Mouse (Mus musculus): ENCODE measurements around the gene Lalba. TPM values are rescaled to one million over a fixed set of nuclear protein-coding genes. Genes with fewer than 3 reads are reported as not detected.

The Lalba gene
- polyA plus RNA-seq, 1 experiment from 2014 or later, result 0.28 TPM

DNA sequence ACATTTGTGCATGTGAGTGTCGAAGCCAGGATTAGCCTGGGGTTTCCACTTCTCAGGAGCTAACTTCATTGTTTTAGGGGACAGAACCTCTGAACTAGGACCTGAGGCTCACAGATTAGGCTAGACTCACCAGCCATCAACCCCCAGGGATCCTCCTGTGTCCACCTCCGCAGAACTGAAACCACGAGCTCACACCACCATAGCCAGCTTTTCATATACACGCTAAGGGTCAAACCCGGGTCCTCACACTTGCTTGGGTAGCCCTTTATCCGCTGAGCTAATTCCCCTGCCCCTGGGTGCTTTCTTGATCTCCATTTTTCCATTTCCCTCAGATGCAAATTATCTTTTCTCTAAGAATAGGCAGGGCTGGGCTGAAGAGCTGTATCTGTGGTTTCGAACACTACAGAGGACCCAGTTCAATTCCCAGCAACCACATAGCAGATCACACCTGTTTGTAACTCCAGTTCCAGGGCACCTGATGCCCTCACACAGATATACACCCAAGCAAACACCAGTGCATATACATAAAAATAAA lies 2.9 kb downstream of the Lalba start:
- Histone ChIP-seq H3K4me3 (ENCODE audit: low read length) (no peak overlapping the region), H3K9ac (ENCODE audit: low read depth, low read length) (no peak overlapping the region), H3K4me2 (replicated peaks; ENCODE audit: low read depth, low read length) (no peak overlapping the region), H3K27ac (ENCODE audit: low read depth, low read length) (no peak overlapping the region), H3K4me1 (ENCODE audit: control insufficient read depth, insufficient read depth, low read length) (no peaks in the 10 kb centered on the region), H3K27me3 (ENCODE audit: control insufficient read depth, insufficient read depth, low read length) (no peaks in the 10 kb centered on the region), H3K9me3 (ENCODE audit: control insufficient read depth, low read length) (no peaks in the 10 kb centered on the region), H3K36me3 (ENCODE audit: control insufficient read depth, insufficient read depth, low read length) (no peaks in the 10 kb centered on the region)
- no peak for ATAC-seq (ENCODE audit: low FRiP score, low TSS enrichment)
- 83% methylated on average over 7 of the region's 7 CpGs for WGBS

GRCm38 (mm10) chr15:98476281-98476680 lies 6.2 kb downstream of the Lalba start:
- no peaks in the 10 kb centered on the region for H3K27me3 ChIP-seq (ENCODE audit: control insufficient read depth, insufficient read depth, low read length)
- no peaks in the 10 kb centered on the region for H3K36me3 ChIP-seq (ENCODE audit: control insufficient read depth, insufficient read depth, low read length)
- H3K27ac ChIP-seq (ENCODE audit: low read depth, low read length), result no peak overlapping the region
- H3K9ac ChIP-seq (ENCODE audit: low read depth, low read length), result no peak overlapping the region
- no peaks in the 10 kb centered on the region for H3K9me3 ChIP-seq (ENCODE audit: control insufficient read depth, low read length)
- no peak for ATAC-seq (ENCODE audit: low FRiP score, low TSS enrichment)
- 87% methylated on average over 5 of the region's 5 CpGs for WGBS
- H3K4me1 ChIP-seq (ENCODE audit: control insufficient read depth, insufficient read depth, low read length), result no peaks in the 10 kb centered on the region
- H3K4me3 ChIP-seq (ENCODE audit: low read length), result no peak overlapping the region
- no peak overlapping the region for H3K4me2 ChIP-seq (replicated peaks; ENCODE audit: low read depth, low read length)

- no peak for ATAC-seq (ENCODE audit: low FRiP score, low TSS enrichment)
- WGBS, result 54% methylated on average over 10 of the region's 10 CpGs
- Histone ChIP-seq H3K9me3 (ENCODE audit: control insufficient read depth, low read length) (no peaks in the 10 kb centered on the region), H3K27me3 (ENCODE audit: control insufficient read depth, insufficient read depth, low read length) (no peaks in the 10 kb centered on the region), H3K4me3 (ENCODE audit: low read length) (no peak overlapping the region), H3K27ac (ENCODE audit: low read depth, low read length) (no peak overlapping the region), H3K36me3 (ENCODE audit: control insufficient read depth, insufficient read depth, low read length) (no peaks in the 10 kb centered on the region), H3K4me2 (replicated peaks; ENCODE audit: low read depth, low read length) (no peak overlapping the region), H3K4me1 (ENCODE audit: control insufficient read depth, insufficient read depth, low read length) (no peaks in the 10 kb centered on the region), H3K9ac (ENCODE audit: low read depth, low read length) (no peak overlapping the region)
These were observed 7.1 kb downstream of the Lalba start for GRCm38 (mm10) chr15:98475382-98475781.

DNA sequence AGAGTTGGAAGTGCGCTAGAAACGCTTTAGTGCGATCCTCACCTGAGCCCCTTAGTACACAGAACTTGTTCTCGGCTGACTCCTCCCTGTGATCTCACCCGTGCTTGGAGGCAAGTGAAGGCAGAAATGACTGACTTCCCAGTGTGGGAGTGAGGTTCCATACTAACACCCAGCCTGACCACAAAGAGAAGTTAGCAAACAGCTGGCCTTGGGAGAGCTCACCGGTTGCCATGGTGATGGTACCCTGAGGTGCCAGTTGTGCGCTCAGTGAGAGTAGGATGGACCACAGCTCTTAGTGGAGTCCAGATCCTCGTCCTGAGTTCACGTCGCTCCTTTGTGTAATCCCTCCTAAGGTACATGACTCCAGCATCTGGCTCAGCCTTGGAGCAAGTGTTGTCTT lies 7.6 kb downstream of the Lalba start:
- 85% methylated on average over 10 of the region's 10 CpGs for WGBS
- Histone ChIP-seq H3K36me3 (ENCODE audit: control insufficient read depth, insufficient read depth, low read length) (no peaks in the 10 kb centered on the region), H3K4me2 (replicated peaks; ENCODE audit: low read depth, low read length) (no peak overlapping the region), H3K27ac (ENCODE audit: low read depth, low read length) (no peak overlapping the region), H3K4me1 (ENCODE audit: control insufficient read depth, insufficient read depth, low read length) (no peaks in the 10 kb centered on the region), H3K9me3 (ENCODE audit: control insufficient read depth, low read length) (no peaks in the 10 kb centered on the region), H3K9ac (ENCODE audit: low read depth, low read length) (no peak overlapping the region), H3K4me3 (ENCODE audit: low read length) (no peak overlapping the region), H3K27me3 (ENCODE audit: control insufficient read depth, insufficient read depth, low read length) (no peaks in the 10 kb centered on the region)
- no peak for ATAC-seq (ENCODE audit: low FRiP score, low TSS enrichment)

DNA sequence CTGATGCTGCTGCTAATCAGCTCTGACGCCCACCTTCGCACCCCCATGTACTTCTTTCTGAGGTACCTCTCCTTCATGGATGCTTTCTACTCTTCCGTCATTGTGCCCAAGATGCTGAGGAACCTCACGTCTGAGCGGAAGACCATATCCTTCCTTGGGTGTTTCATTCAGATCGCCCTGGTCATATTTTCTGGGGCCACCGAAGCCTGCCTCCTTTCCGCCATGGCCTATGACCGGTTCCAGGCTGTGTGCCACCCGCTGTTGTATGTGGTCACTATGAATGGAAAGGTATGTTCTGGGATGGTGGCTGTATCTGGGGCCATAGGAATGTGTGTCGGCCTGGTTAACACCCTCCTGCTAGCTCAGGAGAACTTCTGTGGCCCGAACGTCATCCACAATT lies 11.0 kb downstream of the Lalba start:
- H3K27ac ChIP-seq (ENCODE audit: low read depth, low read length), result no peak overlapping the region
- H3K9me3 ChIP-seq (ENCODE audit: control insufficient read depth, low read length), result no peaks in the 10 kb centered on the region
- no peaks in the 10 kb centered on the region for H3K36me3 ChIP-seq (ENCODE audit: control insufficient read depth, insufficient read depth, low read length)
- no peak overlapping the region for H3K9ac ChIP-seq (ENCODE audit: low read depth, low read length)
- no peak for ATAC-seq (ENCODE audit: low FRiP score, low TSS enrichment)
- no peaks in the 10 kb centered on the region for H3K27me3 ChIP-seq (ENCODE audit: control insufficient read depth, insufficient read depth, low read length)
- H3K4me1 ChIP-seq (ENCODE audit: control insufficient read depth, insufficient read depth, low read length), result no peaks in the 10 kb centered on the region
- H3K4me2 ChIP-seq (replicated peaks; ENCODE audit: low read depth, low read length), result no peak overlapping the region
- H3K4me3 ChIP-seq (ENCODE audit: low read length), result no peak overlapping the region
- 88% methylated on average over 13 of the region's 13 CpGs for WGBS

- no peak for ATAC-seq (ENCODE audit: low FRiP score, low TSS enrichment)
These were observed 12.9 kb downstream of the Lalba start, which contains the start of gene OR5BS1P for GRCm38 (mm10) chr15:98469596-98469995. Gene OR5BS1P (plus strand): TSS chr15:98469896.

GRCm38 (mm10) chr15:98452288-98452687 lies 30.2 kb downstream of the Lalba start, which contains the start of gene Olfr281:
Gene Olfr281 (plus strand): TSS chr15:98452588.
- Histone ChIP-seq H3K4me1 (ENCODE audit: control insufficient read depth, insufficient read depth, low read length) (no peaks in the 10 kb centered on the region), H3K9ac (ENCODE audit: low read depth, low read length) (no peak within 1 kb of the TSS), H3K4me3 (ENCODE audit: low read length) (no peak within 1 kb of the TSS), H3K4me2 (replicated peaks; ENCODE audit: low read depth, low read length) (no peak within 1 kb of the TSS), H3K36me3 (ENCODE audit: control insufficient read depth, insufficient read depth, low read length) (no peaks in the 10 kb centered on the region), H3K9me3 (ENCODE audit: control insufficient read depth, low read length) (no peaks in the 10 kb centered on the region), H3K27ac (ENCODE audit: low read depth, low read length) (no peak within 1 kb of the TSS), H3K27me3 (ENCODE audit: control insufficient read depth, insufficient read depth, low read length) (no peaks in the 10 kb centered on the region)
- no peak for ATAC-seq (ENCODE audit: low FRiP score, low TSS enrichment)
- 89% methylated on average over 7 of the region's 7 CpGs for WGBS

More at GRCm38 (mm10) chr15:98469596-98469995, 12.9 kb downstream of the Lalba start, which contains the start of gene OR5BS1P:
- WGBS, result 93% methylated on average over 4 of the region's 4 CpGs
- Histone ChIP-seq H3K9me3 (ENCODE audit: control insufficient read depth, low read length) (no peaks in the 10 kb centered on the region), H3K27me3 (ENCODE audit: control insufficient read depth, insufficient read depth, low read length) (no peaks in the 10 kb centered on the region), H3K27ac (ENCODE audit: low read depth, low read length) (no peak within 1 kb of the TSS), H3K9ac (ENCODE audit: low read depth, low read length) (no peak within 1 kb of the TSS), H3K4me2 (replicated peaks; ENCODE audit: low read depth, low read length) (no peak within 1 kb of the TSS), H3K36me3 (ENCODE audit: control insufficient read depth, insufficient read depth, low read length) (no peaks in the 10 kb centered on the region), H3K4me3 (ENCODE audit: low read length) (no peak within 1 kb of the TSS), H3K4me1 (ENCODE audit: control insufficient read depth, insufficient read depth, low read length) (no peaks in the 10 kb centered on the region)

DNA sequence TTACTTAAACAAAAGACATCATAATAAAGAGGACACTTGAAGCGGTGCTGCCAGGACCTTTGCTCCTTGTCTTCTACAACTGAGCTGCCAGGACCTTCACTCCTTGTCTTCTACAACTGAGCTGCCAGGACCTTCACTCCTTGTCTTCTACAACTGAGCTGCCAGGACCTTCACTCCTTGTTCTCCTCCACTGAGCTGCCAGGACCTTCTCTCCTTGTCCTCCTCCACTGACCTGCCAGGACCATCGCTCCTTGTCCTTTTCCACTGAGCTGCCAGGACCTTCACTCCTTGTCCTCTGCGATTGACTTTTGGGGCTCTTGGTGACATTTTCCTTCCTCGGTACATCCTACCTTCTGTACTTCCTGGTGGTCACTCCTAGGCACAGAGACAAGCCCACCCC lies 34.0 kb downstream of the Lalba start:
- Histone ChIP-seq H3K36me3 (ENCODE audit: control insufficient read depth, insufficient read depth, low read length) (no peaks in the 10 kb centered on the region), H3K9me3 (ENCODE audit: control insufficient read depth, low read length) (no peaks in the 10 kb centered on the region), H3K9ac (ENCODE audit: low read depth, low read length) (no peak overlapping the region), H3K27ac (ENCODE audit: low read depth, low read length) (no peak overlapping the region), H3K4me1 (ENCODE audit: control insufficient read depth, insufficient read depth, low read length) (no peaks in the 10 kb centered on the region), H3K27me3 (ENCODE audit: control insufficient read depth, insufficient read depth, low read length) (no peaks in the 10 kb centered on the region), H3K4me2 (replicated peaks; ENCODE audit: low read depth, low read length) (no peak overlapping the region), H3K4me3 (ENCODE audit: low read length) (no peak overlapping the region)
- no peak for ATAC-seq (ENCODE audit: low FRiP score, low TSS enrichment)
- whole genome bisulfite sequencing, result 56% methylated on average over 4 of the region's 4 CpGs

- H3K36me3 ChIP-seq (ENCODE audit: control insufficient read depth, insufficient read depth, low read length), result no peaks in the 10 kb centered on the region
- H3K9me3 ChIP-seq (ENCODE audit: control insufficient read depth, low read length), result no peaks in the 10 kb centered on the region
- H3K4me3 ChIP-seq (ENCODE audit: low read length), result no peak overlapping the region
- no peak overlapping the region for H3K4me2 ChIP-seq (replicated peaks; ENCODE audit: low read depth, low read length)
- no peak overlapping the region for H3K9ac ChIP-seq (ENCODE audit: low read depth, low read length)
- ATAC-seq (ENCODE audit: low FRiP score, low TSS enrichment), result no peak
- H3K27me3 ChIP-seq (ENCODE audit: control insufficient read depth, insufficient read depth, low read length), result no peaks in the 10 kb centered on the region
- H3K4me1 ChIP-seq (ENCODE audit: control insufficient read depth, insufficient read depth, low read length), result no peaks in the 10 kb centered on the region
- H3K27ac ChIP-seq (ENCODE audit: low read depth, low read length), result no peak overlapping the region
- WGBS, result 77% methylated on average over 3 of the region's 3 CpGs
These were observed 38.0 kb downstream of the Lalba start for GRCm38 (mm10) chr15:98444561-98444960.
